Mouse (Mus musculus) mouse trophoblast stem cell (cell line): ENCODE results near the gene Col4a3.

Experiments
- in situ Hi-C, 2 experiments: fragments of 300-500 bp; cut with MseI, MboI; formaldehyde crosslinking; loops; 2 replicates in 1 of 2; 3 replicates in 1 of 2; pipeline ENCODE4 v1.15.1; 2025

The Col4a3 gene

DNA sequence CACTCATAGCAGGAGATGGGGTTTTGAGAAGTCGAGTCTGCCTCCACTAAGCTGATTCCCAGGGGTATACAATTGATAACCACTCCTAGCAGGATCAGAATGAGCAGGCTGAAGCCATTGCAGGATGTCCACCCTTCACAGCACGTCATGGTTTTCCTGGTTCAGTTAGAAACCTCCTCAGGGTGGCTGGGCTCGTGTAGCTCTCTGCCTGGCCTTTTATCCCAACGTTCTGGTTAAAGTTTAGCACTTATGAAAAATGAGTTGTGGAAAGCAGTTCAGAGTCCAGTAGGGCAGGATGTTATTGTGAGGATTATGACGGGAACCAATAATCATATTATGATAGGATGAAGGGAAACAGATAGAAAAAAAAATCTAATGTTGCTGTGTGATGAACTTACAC is 181.5 kb downstream of the Col4a3 start, which contains the start of gene Tm4sf20:
Gene Tm4sf20, minus strand, starts transcription at position 193 of the 400 bp plus-strand sequence.
- in situ Hi-C loops = no loop called here

GRCm38 (mm10) chr1:82771022-82771586 is 184.4 kb downstream of the Col4a3 start, which contains the start of gene Gm47791:
Gene Gm47791, minus strand, starts transcription at chr1:82771243.
- in situ Hi-C loops = no loop called here
